Mouse (Mus musculus) neural tube, embryonic 15.5 days (tissue): ENCODE data around the gene Cript. TPM values are rescaled to one million over a fixed set of nuclear protein-coding genes. Genes with fewer than 3 reads are reported as not detected.

Experiments used
- ATAC-seq: fragments of 200-750 bp; cut with Nextera tagmentation; 2 replicates; pipeline ENCODE4 v1.8.0; 2017; ENCODE audit warnings: mild to moderate bottlenecking, moderate TSS enrichment, moderate library complexity; ENCODE audit not compliant: low FRiP score
- H3K27ac ChIP-seq: fragments of 300-500 bp; sonication (generic); replicated peaks from 2 replicates; pipeline ENCODE4 v1.5.1; 2015; ENCODE audit warnings: mild to moderate bottlenecking, inconsistent platforms
- H3K27me3 ChIP-seq: fragments of 300-500 bp; sonication (generic); replicated peaks from 2 replicates; pipeline ENCODE4 v1.6.1; 2015; ENCODE audit warnings: inconsistent platforms
- H3K36me3 ChIP-seq: fragments of 300-500 bp; sonication (generic); 2 replicates; pipeline ENCODE4 v1.6.1; 2015; ENCODE audit warnings: inconsistent platforms
- H3K4me1 ChIP-seq: fragments of 300-500 bp; sonication (generic); 2 replicates; pipeline ENCODE4 v1.6.1; 2015; ENCODE audit warnings: inconsistent platforms
- H3K4me2 ChIP-seq: fragments of 300-500 bp; sonication (generic); 2 replicates; pipeline ENCODE4 v1.6.1; 2015; ENCODE audit warnings: inconsistent platforms, mild to moderate bottlenecking, moderate library complexity
- H3K4me3 ChIP-seq: fragments of 300-500 bp; sonication (generic); replicated peaks from 2 replicates; pipeline ENCODE4 v1.5.1; 2015; ENCODE audit warnings: mild to moderate bottlenecking, inconsistent platforms
- H3K9ac ChIP-seq: fragments of 300-500 bp; sonication (generic); replicated peaks from 2 replicates; pipeline ENCODE4 v1.6.1; 2015; ENCODE audit warnings: mild to moderate bottlenecking, inconsistent platforms
- H3K9me3 ChIP-seq: fragments of 300-500 bp; sonication (generic); replicated peaks from 2 replicates; pipeline ENCODE4 v1.6.1; 2016; ENCODE audit warnings: inconsistent platforms
- WGBS: fragments of 180-500 bp; shearing (Covaris S2); methylation state at CpG from one replicate; pipeline ENCODE4 v1.1.7; 2015; ENCODE audit warnings: mixed read lengths; 5-methylcytosine and 5-hydroxymethylcytosine counted together
- polyA plus RNA-seq: library from polyadenylated mRNA; unstranded; fragments of >200 nt; fragmentation: Nextera tagmentation; extraction: Ambion mirVana; gene quantifications from 2 replicates; pipeline ENCODE4 v1.2.1, GENCODE M21; 2015

Cript gene
- polyA plus RNA-seq: 188 and 202 TPM in 2 replicates

DNA sequence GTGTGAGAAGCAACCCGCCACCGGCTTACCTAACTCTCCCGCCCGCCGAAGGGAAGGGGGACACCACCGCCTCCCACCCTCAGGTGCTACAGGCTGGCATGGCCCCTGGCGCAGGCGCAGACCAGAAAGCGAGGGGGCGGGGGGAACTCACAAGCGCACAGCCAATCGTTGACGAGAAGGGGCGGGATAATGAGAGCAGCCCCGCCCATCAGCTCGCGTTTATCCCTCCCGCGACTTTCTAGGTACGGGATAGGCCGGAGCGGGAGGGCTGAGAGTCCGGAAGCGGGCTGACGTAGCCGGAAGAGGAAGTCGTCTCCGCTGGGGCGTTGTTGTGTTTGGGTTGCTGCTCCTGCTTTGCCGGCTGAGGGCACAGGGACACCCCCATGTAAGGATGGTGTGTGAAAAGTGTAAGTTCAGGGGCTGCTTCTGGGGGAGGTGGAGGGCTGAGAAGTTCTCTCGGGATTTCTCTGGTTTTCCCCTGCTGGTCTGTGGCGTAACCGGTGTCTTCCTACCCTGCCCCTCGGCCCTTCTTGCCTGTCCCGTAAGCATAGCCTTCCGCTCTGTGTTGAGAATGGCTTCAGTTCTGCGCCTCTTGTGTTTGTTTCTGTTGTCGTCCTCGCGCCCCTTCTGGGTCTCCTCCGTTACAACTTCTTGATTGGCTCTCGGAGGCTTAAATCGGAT lies at the start of gene Cript, which contains the start of gene Pigf:
Gene Cript, plus strand, starts transcription at position 282 of the 681 bp plus-strand sequence.
Gene Pigf, minus strand, starts transcription at position 138 of the 681 bp plus-strand sequence.
- H3K4me2 ChIP-seq: peak within 1 kb of the TSS; percentile 87
- ATAC-seq: peak; percentile 99

DNA sequence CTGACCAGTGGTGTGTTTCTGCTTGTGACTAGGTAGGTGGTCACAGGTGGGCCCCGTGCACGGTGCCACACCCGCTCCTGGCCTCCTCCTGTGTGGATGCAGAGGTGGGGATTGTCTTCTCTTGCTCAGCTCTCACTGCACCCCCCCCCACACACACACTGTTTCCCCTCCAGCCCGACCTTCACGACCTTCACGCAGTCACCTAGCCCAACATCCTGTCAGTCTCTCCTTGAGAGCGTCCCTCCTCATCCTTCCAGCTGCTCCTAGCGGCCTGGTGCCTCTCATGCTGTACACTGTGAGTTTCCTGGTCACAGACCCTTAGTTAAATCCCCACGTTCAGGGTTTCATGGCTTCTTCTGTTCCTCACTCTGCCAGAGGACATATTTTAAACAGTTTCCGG lies 49.0 kb upstream of the Cript start:
- no peaks in the 10 kb centered on the region for H3K9me3 ChIP-seq
- H3K4me3 ChIP-seq: no peak overlapping the region
- no peak overlapping the region for H3K4me2 ChIP-seq
- H3K4me1 ChIP-seq: peaks cover 8% of the 10 kb centered on the region
- no peaks in the 10 kb centered on the region for H3K27me3 ChIP-seq
- H3K9ac ChIP-seq: no peak overlapping the region
- H3K27ac ChIP-seq: no peak overlapping the region
- H3K36me3 ChIP-seq: 0 out of 2 replicates have a peak, but pooled peaks cover 8% of the 10 kb centered on the region
- 85% methylated on average over 10 of the region's 10 CpGs for WGBS
- no peak for ATAC-seq

More for the DNA sequence above, at the start of gene Cript, which contains the start of gene Pigf:
- Histone ChIP-seq H3K27ac (peak within 1 kb of the TSS; percentile 74), H3K4me3 (peak within 1 kb of the TSS; percentile 77), H3K9me3 (no peaks in the 10 kb centered on the region), H3K4me1 (peaks cover 24% of the 10 kb centered on the region), H3K9ac (peak within 1 kb of the TSS; percentile 75), H3K27me3 (no peaks in the 10 kb centered on the region), H3K36me3 (peaks cover 9% of the 10 kb centered on the region)
- WGBS: under 1% methylated on average over 43 of the region's 43 CpGs

DNA sequence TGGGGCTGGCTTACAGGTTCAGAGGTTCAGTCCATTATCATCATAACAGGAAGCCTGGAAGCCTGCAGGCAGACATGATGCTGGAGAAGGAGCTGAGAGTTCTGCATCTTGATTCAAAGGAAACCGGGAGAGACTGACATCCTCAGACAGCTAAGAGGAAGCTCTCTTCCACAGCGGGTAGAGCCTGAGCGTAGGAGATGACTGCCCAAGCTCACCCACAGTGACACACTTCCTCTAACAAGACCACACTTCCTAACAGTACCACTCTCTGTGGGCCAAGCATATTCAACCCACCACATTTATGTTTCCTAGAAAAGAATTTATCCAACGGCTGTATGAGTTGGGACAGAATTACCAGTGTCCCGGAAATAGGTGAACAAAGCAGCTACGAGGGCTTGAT lies 46.9 kb upstream of the Cript start:
- Histone ChIP-seq H3K4me3 (no peak overlapping the region), H3K27me3 (no peaks in the 10 kb centered on the region), H3K4me1 (peaks cover 8% of the 10 kb centered on the region), H3K36me3 (0 out of 2 replicates have a peak, but pooled peaks cover 11% of the 10 kb centered on the region), H3K9me3 (no peaks in the 10 kb centered on the region), H3K9ac (no peak overlapping the region), H3K27ac (0 out of 2 replicates have a peak overlapping the region, but pooled peaks have one; percentile 45), H3K4me2 (no peak overlapping the region)
- ATAC-seq: no peak
- 96% methylated on average over 6 of the region's 6 CpGs for WGBS

DNA sequence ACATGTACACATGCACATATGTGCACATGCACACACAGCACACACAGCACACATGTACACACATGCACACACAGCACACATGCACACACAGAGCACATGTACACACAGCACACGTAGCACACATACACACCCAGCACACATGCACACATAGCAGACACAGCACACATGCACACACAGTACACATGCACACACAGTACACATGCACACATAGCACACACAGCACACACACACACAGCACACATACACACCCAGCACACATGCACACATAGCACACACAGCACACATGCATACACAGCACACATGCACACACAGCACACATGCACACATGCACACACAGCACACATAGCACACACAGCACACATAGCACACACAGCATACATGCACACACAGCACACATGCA lies 44.1 kb upstream of the Cript start:
- Histone ChIP-seq H3K4me2 (no peak overlapping the region), H3K4me3 (no peak overlapping the region), H3K9ac (no peak overlapping the region), H3K4me1 (peaks cover 16% of the 10 kb centered on the region), H3K9me3 (no peaks in the 10 kb centered on the region), H3K27me3 (no peaks in the 10 kb centered on the region), H3K27ac (no peak overlapping the region), H3K36me3 (0 out of 2 replicates have a peak, but pooled peaks cover 9% of the 10 kb centered on the region)
- no peak for ATAC-seq
- WGBS: 95% methylated on average over 1 of the region's 1 CpGs

DNA sequence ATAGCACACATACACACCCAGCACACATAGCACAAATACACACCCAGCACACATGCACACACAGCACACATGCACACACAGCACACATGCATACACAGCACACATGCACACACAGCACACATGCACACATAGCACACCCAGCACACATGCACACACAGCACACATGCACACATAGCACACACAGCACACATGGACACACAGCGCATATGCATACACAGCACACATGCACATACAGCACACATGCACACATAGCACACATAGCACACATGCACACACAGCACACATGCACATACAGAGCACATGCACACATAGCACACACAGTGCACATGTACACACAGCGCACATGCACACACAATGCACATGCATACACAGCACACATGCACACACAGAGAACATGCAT lies 43.6 kb upstream of the Cript start:
- no peak for ATAC-seq
- Histone ChIP-seq H3K9me3 (no peaks in the 10 kb centered on the region), H3K4me3 (no peak overlapping the region), H3K27ac (no peak overlapping the region), H3K4me1 (peaks cover 19% of the 10 kb centered on the region), H3K4me2 (no peak overlapping the region), H3K36me3 (0 out of 2 replicates have a peak, but pooled peaks cover 9% of the 10 kb centered on the region), H3K9ac (no peak overlapping the region), H3K27me3 (no peaks in the 10 kb centered on the region)
- WGBS: 96% methylated on average over 2 of the region's 2 CpGs

DNA sequence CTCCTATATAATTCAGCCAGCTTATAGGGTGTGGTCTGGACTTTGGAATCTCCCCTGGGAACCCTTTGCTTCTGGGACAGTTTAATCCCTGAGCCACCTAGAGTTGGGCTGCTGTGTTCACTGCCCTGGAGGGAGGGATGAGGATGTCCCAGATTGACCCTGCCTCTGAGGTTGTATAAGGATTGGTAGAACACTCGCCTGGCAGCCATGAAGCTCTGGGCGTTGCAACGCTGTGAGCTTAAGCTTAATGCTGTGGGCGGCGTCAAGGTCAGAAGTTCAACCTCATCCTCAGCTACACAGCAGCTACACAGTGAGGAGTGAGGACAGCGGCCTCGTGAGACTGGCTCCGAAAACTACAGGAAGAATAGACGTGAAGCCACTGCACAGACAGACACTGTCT lies 42.9 kb upstream of the Cript start:
- Histone ChIP-seq H3K4me2 (no peak overlapping the region), H3K36me3 (0 out of 2 replicates have a peak, but pooled peaks cover 9% of the 10 kb centered on the region), H3K4me3 (no peak overlapping the region), H3K27ac (no peak overlapping the region), H3K4me1 (peaks cover 24% of the 10 kb centered on the region), H3K27me3 (no peaks in the 10 kb centered on the region), H3K9me3 (no peaks in the 10 kb centered on the region), H3K9ac (no peak overlapping the region)
- WGBS: 67% methylated on average over 9 of the region's 9 CpGs
- ATAC-seq: no peak

DNA sequence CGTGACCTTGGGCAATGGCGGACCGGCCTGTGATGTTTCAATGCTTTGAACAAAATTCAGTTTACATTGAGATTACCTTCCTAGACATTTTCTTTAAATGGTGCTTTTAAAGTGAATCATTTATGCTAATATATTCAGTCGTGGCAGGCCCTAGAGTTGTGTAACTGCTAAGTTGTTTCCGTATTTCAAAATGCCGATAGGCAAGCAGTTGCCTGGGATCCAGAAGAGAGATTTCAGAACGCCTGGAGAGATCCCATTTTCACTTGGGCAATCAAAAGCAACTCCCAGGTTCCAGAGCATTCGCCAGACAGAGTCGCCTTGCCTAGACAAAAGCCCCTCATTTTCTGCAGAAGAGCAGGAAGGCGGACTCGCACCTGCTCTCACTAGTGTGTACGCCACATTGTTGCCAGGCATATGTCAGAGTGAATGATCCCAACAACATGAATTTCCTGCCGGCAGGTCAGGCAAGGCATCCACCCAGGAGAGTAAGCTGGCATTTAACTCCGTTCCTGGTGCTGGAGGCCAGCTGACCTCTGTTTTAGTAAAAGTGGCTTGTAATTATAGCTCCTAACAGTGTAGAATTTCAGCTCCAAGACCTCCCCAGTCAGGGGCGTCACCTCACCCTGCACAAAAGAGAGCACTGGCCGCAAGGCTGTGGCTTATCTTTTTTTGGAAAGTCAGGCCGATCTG lies 38.8 kb upstream of the Cript start:
- peaks cover 24% of the 10 kb centered on the region for H3K4me1 ChIP-seq
- H3K27ac ChIP-seq: peak overlapping the region; percentile 58
- H3K27me3 ChIP-seq: no peaks in the 10 kb centered on the region
- 0 out of 2 replicates have a peak, but pooled peaks cover 2% of the 10 kb centered on the region for H3K36me3 ChIP-seq
- H3K4me2 ChIP-seq: peak overlapping the region; percentile 15; the same call in 1 of the 2 replicates
- WGBS: 30% methylated on average over 17 of the region's 17 CpGs
- no peak for ATAC-seq
- no peak overlapping the region for H3K4me3 ChIP-seq
- H3K9ac ChIP-seq: no peak overlapping the region
- H3K9me3 ChIP-seq: no peaks in the 10 kb centered on the region

DNA sequence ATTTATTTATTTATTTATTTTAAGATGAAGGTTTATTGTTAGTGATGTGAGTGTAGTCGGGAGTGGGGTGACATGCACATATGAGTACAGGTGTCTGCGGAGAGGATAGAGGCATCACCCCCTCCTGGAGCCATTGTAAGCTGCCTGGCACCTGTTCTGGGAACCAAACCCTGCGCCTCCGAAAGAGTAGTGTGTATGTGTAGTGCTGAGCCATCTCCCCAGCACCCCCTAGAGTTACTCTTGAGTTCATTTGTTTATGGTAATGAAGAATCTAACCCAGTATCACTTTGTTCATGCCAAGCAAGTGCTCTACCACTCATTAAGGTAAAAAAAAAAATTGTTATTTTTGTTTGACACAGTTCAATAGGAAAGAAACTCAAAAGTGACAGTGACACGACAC lies 37.2 kb upstream of the Cript start:
- no peaks in the 10 kb centered on the region for H3K27me3 ChIP-seq
- WGBS: 81% methylated on average over 5 of the region's 5 CpGs
- H3K4me3 ChIP-seq: no peak overlapping the region
- H3K9ac ChIP-seq: no peak overlapping the region
- peaks cover 24% of the 10 kb centered on the region for H3K4me1 ChIP-seq
- H3K36me3 ChIP-seq: no peaks in the 10 kb centered on the region
- no peaks in the 10 kb centered on the region for H3K9me3 ChIP-seq
- ATAC-seq: no peak
- no peak overlapping the region for H3K27ac ChIP-seq
- H3K4me2 ChIP-seq: no peak overlapping the region

DNA sequence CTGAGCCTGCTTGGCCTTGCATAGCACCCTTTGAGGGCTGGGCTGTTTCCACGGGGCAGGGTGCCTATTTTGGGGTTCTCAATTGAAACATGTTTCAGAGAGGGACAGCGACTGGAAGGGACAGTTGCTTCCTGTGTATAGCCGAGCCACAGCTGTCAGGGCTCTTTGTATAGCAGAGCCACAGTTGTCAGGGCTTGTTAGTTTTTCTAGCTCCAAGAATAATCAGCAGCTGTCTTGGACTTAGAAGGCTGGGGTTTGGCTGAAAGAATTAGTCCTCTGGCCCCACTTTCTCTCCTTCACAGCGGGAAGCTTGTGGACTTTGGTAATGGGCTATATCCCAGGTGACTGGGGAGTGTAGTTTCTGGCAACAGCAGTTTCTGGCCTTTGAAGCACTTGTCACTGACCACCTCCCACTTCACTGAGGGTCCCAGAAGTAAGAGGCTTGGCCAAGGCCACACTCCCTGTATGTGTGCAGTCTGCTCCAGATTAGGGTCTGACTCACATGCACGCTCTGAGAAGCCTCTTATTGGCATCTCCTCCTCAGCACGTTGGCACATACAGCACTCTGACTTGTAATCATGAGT lies 36.7 kb upstream of the Cript start:
- Histone ChIP-seq H3K36me3 (no peaks in the 10 kb centered on the region), H3K9me3 (no peaks in the 10 kb centered on the region), H3K4me2 (no peak overlapping the region), H3K4me3 (no peak overlapping the region), H3K27me3 (no peaks in the 10 kb centered on the region), H3K4me1 (peaks cover 24% of the 10 kb centered on the region), H3K27ac (no peak overlapping the region), H3K9ac (no peak overlapping the region)
- no peak for ATAC-seq
- WGBS: 62% methylated on average over 6 of the region's 6 CpGs

DNA sequence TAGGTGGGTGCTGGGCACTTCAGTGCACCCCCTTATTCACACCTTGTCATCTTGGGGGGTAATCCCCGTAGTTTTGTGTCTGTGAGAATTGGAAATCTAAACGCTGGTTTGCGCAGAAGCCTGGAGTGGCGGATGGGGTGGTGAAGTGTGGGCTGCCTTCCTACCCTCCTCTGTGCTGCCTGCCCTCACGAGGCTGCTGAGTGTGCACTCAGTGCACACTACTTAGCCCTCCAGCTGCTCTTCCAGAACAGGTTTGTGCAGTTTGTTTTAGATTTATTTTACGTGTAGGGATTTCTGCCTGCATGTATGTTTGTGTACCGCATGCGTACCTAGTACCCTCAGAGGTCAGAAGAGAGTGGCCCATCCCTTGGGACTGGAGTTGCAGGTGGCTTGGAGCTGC lies 34.0 kb upstream of the Cript start:
- no peak for ATAC-seq
- no peaks in the 10 kb centered on the region for H3K36me3 ChIP-seq
- H3K27ac ChIP-seq: no peak overlapping the region
- H3K9ac ChIP-seq: no peak overlapping the region
- no peaks in the 10 kb centered on the region for H3K27me3 ChIP-seq
- H3K9me3 ChIP-seq: no peaks in the 10 kb centered on the region
- 93% methylated on average over 8 of the region's 8 CpGs for WGBS
- no peak overlapping the region for H3K4me2 ChIP-seq
- peaks cover 16% of the 10 kb centered on the region for H3K4me1 ChIP-seq
- no peak overlapping the region for H3K4me3 ChIP-seq

DNA sequence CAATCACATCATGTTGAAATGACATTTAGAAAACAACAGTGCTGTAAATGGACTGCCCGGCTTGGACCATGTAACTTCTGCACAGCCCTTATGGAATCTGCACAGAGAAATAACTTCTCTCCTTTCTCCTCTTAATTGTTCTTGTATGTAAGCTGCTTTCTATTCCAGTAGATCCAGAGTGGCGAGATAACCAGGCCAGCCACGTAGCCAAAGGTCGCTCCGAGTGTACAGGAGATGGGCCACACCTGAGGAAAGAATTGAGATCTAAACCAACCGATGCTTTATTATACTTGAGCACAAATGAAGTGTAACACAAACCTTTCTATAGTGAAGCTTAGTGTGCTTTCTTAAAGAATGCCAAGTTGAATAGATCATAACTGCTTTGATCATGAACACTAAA lies 28.0 kb upstream of the Cript start:
- Histone ChIP-seq H3K27ac (no peak overlapping the region), H3K9ac (no peak overlapping the region), H3K27me3 (no peaks in the 10 kb centered on the region), H3K4me1 (no peaks in the 10 kb centered on the region), H3K36me3 (peaks cover 8% of the 10 kb centered on the region; the same call in 1 of the 2 replicates), H3K4me2 (no peak overlapping the region), H3K4me3 (no peak overlapping the region), H3K9me3 (no peaks in the 10 kb centered on the region)
- WGBS: 91% methylated on average over 6 of the region's 6 CpGs
- ATAC-seq: no peak
